Mouse (Mus musculus) cerebellum, postnatal 4 days (tissue): ENCODE measurements around the gene Popdc2.

Source experiments
- DNase-seq, 2 experiments: peaks; one replicate each; pipeline ENCODE4 v3.0.0; 2022; ENCODE audit warnings: low spot score in 2 of 2, mixed read lengths in 1 of 2

The Popdc2 gene

GRCm38 (mm10) chr16:38354185-38354913 lies 7.7 kb upstream of the Popdc2 start:
- no peak for DNase-seq

GRCm38 (mm10) chr16:38358256-38358812 lies 3.7 kb upstream of the Popdc2 start:
- no peak for DNase-seq

GRCm38 (mm10) chr16:38359241-38359640 lies 2.8 kb upstream of the Popdc2 start:
- no peak for DNase-seq

GRCm38 (mm10) chr16:38359857-38360256 lies 2.2 kb upstream of the Popdc2 start:
- DNase-seq: no peak

GRCm38 (mm10) chr16:38360317-38360716 lies 1.7 kb upstream of the Popdc2 start:
- peak in 1 of 2 experiments; percentile 53 for DNase-seq

GRCm38 (mm10) chr16:38362493-38363255 lies 665 bp downstream of the Popdc2 start:
- no peak for DNase-seq

- DNase-seq: no peak
Measured at GRCm38 (mm10) chr16:38363256-38363595, 1.2 kb downstream of the Popdc2 start.

GRCm38 (mm10) chr16:38363657-38364056 lies 1.6 kb downstream of the Popdc2 start:
- DNase-seq: no peak

GRCm38 (mm10) chr16:38365390-38365789 lies 3.4 kb downstream of the Popdc2 start:
- DNase-seq: no peak

GRCm38 (mm10) chr16:38366231-38366630 lies 4.2 kb downstream of the Popdc2 start:
- no peak for DNase-seq

- no peak for DNase-seq
Measured at GRCm38 (mm10) chr16:38368336-38368735, 6.3 kb downstream of the Popdc2 start.

- no peak for DNase-seq
Measured at GRCm38 (mm10) chr16:38369000-38369399, 7.0 kb downstream of the Popdc2 start.

GRCm38 (mm10) chr16:38369431-38369830 lies 7.4 kb downstream of the Popdc2 start:
- no peak for DNase-seq

GRCm38 (mm10) chr16:38369992-38370484 lies 8.0 kb downstream of the Popdc2 start:
- no peak for DNase-seq

GRCm38 (mm10) chr16:38370633-38371374 lies 8.8 kb downstream of the Popdc2 start:
- DNase-seq: no peak

- DNase-seq: no peak
Measured at GRCm38 (mm10) chr16:38371705-38372296, 9.8 kb downstream of the Popdc2 start.

- DNase-seq: no peak
Measured at GRCm38 (mm10) chr16:38372876-38373275, 10.9 kb downstream of the Popdc2 start.

- DNase-seq: no peak
Measured at GRCm38 (mm10) chr16:38373439-38373838, 11.4 kb downstream of the Popdc2 start.

- no peak for DNase-seq
Measured at GRCm38 (mm10) chr16:38373941-38374340, 11.9 kb downstream of the Popdc2 start.

- DNase-seq: no peak
Measured at GRCm38 (mm10) chr16:38374379-38375140, 12.6 kb downstream of the Popdc2 start.

GRCm38 (mm10) chr16:38375182-38375581 lies 13.2 kb downstream of the Popdc2 start:
- DNase-seq: no peak
